Mouse (Mus musculus): ENCODE data around the gene Lypd5.

DNA sequence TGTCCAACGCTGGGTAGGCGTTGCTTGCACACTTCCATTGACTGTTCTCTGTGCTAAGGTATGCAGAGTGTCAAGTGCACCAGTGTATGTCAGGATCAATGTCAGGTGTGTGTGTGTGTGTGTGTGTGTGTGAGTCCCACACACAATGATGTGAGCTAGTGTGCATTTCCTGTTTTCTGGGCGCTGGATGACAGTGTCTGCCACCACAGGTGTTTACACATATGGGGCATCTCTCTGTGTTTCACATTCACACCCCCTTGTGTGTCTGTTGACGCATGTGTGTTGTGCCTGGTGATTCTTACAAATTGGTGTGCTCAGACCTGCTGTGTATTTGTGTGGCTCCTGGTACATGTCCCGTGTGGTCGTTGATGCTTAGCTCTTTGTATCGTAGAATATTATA, 19.9 kb downstream of the Lypd5 start:
- no peak for TF ChIP-seq CTCF (IDR thresholded peaks at IDR 0.05; ENCODE audit: low read depth, low read length)
- TF ChIP-seq POLR2A (IDR thresholded peaks at IDR 0.05; ENCODE audit: borderline replicate concordance, low read depth, low read length), result no peak
